Mouse (Mus musculus) adrenal gland, postnatal 4 days (tissue): ENCODE measurements around the gene Nrg4. TPM values are rescaled to one million over a fixed set of nuclear protein-coding genes. Genes with fewer than 3 reads are reported as not detected.

ENCODE experiments used
- DNase-seq, 2 experiments: peaks; one replicate each; pipeline ENCODE4 v3.0.0; 2021 to 2022; ENCODE audit warnings: low spot score in 2 of 2, mixed read lengths in 2 of 2
- total RNA-seq, 2 experiments: library from RNA; stranded (reverse); gene quantifications; 2 replicates each; pipeline ENCODE4 v1.2.3; 2021

Nrg4 gene
- total RNA-seq, 2 experiments from 2014 or later = 4.0 to 5.4 TPM

DNA sequence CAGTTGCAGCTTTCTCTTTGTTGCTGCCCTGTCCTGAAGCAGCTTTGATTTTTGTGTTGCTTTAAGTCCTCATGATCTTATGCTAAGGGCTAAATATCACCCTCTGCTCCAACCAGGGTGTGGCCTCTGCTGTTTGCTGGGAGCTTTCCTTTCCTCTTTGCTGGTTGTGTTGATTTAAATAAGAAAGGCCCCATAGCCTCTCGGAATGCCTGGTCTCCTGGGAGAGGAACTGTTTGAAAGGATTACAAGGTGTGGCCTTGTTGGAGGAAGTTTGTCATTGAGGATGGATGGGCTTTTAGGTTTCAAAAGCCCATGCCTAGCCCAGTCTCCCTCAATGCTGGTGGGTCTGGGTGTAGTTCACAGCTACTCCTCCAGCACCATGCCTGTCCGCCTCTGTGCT is 110.6 kb downstream of the Nrg4 start:
- DNase-seq = no peak

DNA sequence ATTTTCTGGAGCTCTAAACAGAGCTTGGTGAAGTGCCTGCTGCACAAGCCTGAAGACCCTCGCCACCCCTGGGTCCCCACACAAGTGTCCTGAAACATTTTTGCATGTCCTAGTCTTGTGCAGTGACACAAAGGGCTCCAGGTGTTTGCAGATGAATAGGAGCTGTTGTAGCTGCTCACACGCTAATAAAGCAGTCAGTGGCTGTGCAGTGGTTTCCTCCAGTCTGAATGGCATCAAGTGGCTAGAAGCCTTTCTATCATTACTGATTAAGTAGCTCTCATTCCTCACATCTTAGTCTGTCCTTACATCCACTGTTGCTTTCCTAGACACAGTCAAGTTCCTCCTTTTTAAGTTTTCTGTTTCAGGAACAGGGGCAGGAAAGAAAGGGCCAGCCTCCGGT is 111.0 kb downstream of the Nrg4 start:
- DNase-seq = no peak

DNA sequence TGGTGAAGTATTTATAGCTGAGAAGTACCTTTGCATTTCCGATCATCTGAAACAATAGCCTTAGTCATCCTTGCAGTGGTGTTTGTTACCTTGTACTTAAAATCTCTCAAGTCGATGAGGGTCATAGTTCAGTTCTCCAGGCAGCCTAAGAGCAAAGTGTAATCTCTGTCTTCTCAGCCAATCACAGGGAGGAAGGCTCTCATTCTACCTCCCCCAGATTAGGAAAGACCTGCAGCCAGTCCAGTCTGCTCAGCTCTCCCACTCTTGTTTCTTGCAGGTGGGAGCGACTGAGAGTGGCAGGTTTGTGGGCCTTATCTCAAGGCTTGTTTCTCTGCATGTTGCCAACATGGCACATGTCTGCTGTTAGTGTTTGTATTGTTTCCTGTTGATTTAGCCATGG is 111.6 kb downstream of the Nrg4 start:
- DNase-seq = no peak

DNA sequence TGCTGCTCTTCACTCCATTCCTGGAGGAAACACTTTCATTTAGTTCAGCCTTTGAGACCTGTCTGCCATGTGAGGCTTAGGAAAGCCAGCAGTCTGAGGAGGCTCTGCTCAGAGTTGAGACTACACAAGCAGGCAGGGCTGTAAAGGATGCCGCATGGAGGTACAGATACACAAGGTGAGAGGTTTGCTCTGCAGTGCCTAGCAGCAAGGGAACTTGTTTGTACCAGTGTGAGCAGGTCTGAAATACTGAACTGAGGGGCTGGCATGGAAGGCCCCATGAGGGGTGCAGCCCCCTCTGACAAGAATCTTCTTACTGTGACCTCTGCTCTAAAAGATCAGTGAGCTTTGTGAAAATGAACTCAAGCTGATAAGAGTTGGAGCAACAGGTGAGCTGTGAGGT is 113.2 kb downstream of the Nrg4 start:
- DNase-seq = no peak

DNA sequence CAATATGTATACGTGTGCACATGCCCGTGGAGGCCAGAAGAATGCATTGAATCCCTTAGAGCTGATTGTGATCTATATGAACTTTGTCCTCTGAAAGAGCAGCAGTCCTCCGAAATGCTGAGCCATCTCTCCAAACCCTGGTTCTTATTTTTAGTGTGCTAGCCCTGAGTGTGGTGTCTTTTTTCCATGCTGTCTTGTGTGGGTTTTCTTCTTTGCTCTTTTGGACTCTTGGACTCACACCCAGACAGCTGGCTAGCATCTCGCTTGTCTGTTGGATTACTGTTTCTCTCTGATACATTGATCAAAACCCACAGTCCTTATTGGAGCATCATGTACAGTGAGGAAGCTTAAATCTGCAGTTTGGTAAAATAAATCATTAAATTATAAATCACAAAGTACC is 115.0 kb downstream of the Nrg4 start:
- DNase-seq = no peak

DNA sequence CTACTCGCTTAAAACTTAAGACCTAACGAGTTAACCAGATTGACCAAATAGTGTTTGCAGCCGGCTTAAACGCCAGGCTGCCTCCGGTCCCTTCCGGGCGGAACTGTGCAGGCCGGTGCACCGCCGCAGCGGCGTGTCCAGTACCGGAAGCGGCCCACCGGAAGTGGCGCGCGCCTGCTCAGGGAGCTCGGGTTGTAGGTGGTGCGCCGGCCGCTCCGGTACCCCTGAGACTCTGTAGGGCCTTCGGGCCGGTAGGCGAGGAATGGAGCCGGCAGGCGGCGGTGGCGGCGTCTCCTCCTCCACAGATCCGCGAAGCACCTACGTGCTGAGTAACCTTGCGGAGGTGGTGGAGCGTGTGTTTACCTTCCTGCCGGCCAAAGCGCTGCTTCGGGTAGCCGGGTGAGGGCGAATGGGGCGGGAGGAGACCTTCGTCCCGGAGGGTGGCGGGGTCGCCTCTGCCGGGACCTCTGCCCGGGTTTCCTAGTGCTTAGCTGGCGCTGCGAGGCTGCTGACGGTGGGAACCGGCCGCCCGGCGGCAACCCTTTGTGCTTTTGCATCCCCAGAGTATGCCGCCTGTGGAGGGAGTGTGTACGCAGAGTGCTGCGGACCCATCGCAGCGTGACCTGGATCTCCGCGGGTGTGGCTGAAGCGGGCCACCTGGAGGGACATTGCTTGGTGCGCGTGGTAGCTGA is 117.7 kb downstream of the Nrg4 start, which contains the start of gene Fbxo22:
Gene Fbxo22 (plus strand): TSS at position 136 of the 692 bp plus-strand sequence.
- DNase-seq = peak; percentile 80 to 81

DNA sequence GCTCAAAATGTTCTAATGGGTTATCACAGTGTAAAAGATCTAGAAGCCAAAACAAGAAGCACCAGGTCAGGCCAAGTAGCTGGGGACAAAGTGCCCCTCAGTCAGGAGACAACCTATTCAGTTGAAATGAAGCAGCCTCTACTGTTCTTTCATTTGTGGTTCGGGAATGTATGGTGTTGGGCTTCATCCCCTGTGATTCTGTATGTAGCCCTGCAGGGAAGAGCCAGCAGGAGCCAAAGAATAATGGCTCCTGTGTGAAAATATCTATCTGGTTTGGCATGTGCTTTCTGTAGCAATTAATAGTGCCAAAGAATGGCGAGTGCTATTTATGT is 118.2 kb downstream of the Nrg4 start:
- no peak for DNase-seq

DNA sequence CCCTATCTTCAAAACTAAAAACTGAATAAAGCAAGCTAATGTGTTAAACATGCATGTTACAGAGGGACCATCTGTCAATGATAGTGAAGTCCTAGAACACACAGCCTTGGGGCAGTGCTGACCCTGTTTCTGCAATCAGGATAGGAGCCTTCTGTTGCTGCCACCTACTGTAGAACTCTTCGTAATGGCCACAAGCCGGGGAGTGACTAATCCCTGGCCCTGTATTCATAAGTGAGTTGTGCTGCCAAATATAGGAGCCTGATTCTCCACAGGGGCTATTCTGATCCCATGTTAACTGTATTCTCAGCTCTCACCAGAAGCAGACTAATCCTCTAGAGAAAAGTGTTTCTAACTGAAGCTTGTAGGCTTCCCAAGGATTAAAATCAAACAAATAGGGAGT is 127.3 kb downstream of the Nrg4 start:
- DNase-seq = no peak

DNA sequence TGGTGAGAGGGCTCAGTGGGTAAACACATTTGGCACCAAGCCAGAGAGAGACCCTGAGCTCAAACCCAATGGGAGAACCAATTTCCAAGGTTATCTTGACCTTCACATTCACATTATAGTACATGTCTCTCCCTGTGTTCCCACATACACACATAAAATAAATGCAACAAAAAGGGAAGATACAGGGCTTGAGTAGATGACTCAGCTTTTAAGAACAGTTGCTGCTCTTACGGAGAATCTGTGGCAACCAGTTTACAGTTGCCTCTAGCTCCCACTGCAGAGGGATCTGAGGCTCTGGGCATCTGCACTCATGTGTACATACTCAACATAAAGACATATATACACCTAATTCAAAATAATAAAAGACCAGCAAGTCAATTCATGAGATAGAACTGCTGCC is 128.4 kb downstream of the Nrg4 start:
- no peak for DNase-seq

DNA sequence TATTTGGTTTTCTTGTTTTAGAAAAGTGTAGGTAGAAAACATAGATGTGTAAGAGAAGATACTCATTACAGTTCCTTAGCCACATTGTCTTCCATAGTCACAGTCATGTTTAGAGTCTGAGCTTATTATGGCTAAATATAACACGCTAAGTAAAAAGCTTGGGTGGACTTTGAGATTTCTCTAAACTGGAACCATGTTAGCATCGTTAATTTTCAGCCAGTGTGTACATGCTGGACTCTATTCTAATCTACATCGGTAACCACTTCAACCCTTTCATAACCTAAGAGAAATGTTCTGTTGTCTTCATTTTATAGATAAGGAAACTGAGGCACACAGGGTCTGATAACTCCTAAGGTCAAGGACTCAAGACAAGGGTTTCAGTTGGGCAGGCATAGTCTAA is 130.8 kb downstream of the Nrg4 start:
- DNase-seq = no peak

DNA sequence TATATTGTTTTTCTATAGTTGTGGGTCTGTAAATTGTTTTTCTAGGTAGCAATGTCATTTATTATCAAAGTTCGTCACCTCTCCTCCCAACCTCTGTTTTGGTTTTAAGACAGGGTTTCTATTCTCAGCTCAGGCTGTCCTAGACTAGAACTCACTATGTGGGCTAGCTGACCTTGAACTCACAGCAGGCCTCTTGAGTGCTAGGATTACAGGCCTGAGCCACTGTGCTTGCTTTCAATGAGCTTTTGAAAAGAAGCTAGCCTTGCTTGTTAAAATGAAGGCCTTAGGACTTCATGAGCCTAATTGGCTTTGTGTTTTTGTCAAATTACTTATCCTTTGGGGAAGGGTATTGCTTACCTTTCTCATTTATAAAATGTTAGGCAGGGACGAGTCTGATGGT is 152.4 kb downstream of the Nrg4 start:
- DNase-seq = no peak

DNA sequence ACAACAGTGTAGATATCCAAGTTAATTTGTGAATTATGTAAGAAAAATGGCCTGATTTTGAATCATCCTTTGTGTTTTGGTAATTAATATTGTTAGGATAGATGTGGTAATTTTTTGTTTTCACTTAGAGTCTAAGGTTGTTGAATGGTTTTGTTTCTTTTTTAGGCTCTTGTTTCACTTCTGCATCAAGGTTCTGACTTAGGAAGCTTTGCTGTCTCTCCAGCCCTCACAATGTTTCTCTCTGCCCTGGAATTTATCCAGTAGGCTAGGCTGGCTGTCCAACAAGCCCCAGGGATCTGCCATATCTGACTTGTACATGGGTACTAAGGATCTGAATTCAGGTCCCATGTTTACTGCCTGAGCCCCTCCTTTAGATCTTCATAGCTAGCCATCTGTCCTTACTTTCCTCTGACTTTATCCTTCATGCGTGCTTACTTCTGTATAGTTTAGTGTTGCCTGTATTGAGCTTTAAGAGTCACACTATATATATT is 154.4 kb downstream of the Nrg4 start:
- no peak for DNase-seq

DNA sequence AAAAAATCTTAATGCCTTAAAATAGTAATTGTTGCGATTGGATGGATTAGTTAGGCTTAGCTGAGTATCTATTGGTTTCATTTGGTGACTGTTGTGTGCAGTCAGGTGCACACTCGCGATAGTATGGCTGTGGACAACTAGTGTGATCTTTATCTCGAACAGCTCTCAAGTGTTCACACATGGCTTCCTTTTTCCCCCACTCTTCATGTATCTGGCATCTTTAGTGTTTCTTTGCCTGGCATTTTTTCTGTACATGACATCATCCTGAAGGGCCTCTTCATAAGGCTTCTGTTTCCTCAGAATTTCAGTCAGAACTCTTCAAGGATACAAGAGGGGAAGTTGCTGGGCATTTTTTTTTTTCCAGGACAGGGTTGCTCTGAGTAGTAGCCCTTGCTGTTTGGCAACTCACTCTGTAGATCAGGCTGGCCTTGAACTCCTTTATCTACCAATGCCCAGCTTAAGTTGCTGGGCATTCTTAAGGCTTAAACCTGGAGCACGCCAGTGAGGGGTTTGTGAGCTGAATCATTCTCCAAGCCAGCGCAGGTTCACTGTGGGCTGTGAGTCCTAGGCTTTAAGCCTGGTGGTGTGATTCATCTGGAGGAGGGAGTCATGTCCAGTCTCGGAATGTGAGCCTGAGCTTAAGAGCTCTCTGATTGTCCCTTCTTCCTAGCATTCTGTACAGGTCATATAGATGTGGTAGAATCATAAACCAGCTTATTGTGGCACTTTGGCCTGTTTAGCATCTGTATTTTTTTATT is 155.8 kb downstream of the Nrg4 start:
- DNase-seq = no peak

Other genes with a start within 250 kb of the Nrg4 start
- 10 to 100 TPM; 40.4 to 45.1 TPM for gene Ube2q2, start 178.0 kb downstream of the Nrg4 start, total RNA-seq
- gene Fbxo22, start 117.9 kb downstream of the Nrg4 start, total RNA-seq = 10 to 100 TPM; 32.6 to 34.8 TPM
- gene Tmem266, start 69 bp upstream of the Nrg4 start, total RNA-seq = 1 to 10 TPM; 1.7 TPM
- 100 to 1,000 TPM; 408 to 465 TPM for gene Etfa, start 185.4 kb upstream of the Nrg4 start, total RNA-seq
- gene Isl2, start 211.8 kb upstream of the Nrg4 start, total RNA-seq = not detected